Mouse (Mus musculus): ENCODE results near the gene Slain1. TPM values are rescaled to one million over a fixed set of nuclear protein-coding genes. Genes with fewer than 3 reads are reported as not detected.

Gene Slain1
- polyA plus RNA-seq, 1 experiment from 2014 or later: 23.5 TPM

- ATAC-seq: no peak
- Histone ChIP-seq H3K4me3 (ENCODE audit: low read depth, low read length) (no peak overlapping the region), H3K27ac (ENCODE audit: low read depth, low read length) (no peak overlapping the region), H3K36me3 (ENCODE audit: control insufficient read depth, insufficient read depth, low read length) (peaks cover 25% of the 10 kb centered on the region), H3K27me3 (replicated peaks; ENCODE audit: control insufficient read depth, insufficient read depth, low read length) (no peaks in the 10 kb centered on the region), H3K4me1 (ENCODE audit: control insufficient read depth, insufficient read depth, low read length) (peaks cover 33% of the 10 kb centered on the region), H3K4me2 (ENCODE audit: low read length) (peak overlapping the region; percentile 8; the same call in 1 of the 2 replicates), H3K9ac (ENCODE audit: low read length) (no peak overlapping the region), H3K9me3 (replicated peaks; ENCODE audit: control insufficient read depth, low read length) (no peaks in the 10 kb centered on the region)
- WGBS: 58% methylated on average over 5 of the region's 5 CpGs
- no peak for DNase-seq (ENCODE audit: low spot score)
Measured at GRCm38 (mm10) chr14:103655448-103655847, 5.4 kb downstream of the Slain1 start.

DNA sequence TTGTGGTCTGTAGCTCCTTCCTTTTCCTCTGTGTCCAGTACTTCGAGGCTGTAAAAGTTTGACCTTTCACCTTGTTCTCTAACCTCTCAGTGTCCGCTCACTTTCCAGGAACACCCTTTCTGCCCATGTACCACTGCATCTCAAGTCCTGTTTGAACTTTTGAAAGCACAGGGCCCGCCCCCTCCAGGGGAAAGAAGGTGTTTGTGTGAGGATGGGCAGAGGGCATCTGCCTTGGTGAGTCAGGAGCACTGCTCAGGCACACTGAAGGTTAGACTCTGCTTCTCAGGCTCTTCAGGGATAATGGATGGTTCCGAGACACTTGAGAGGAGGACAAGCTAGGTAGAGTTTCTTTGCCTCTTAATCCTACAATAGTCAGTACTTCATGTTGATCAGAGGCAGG, 7.8 kb downstream of the Slain1 start:
- peaks cover 22% of the 10 kb centered on the region for H3K4me1 ChIP-seq (ENCODE audit: control insufficient read depth, insufficient read depth, low read length)
- H3K36me3 ChIP-seq (ENCODE audit: control insufficient read depth, insufficient read depth, low read length): peaks cover 35% of the 10 kb centered on the region
- no peak for DNase-seq (ENCODE audit: low spot score)
- H3K4me3 ChIP-seq (ENCODE audit: low read depth, low read length): no peak overlapping the region
- no peaks in the 10 kb centered on the region for H3K9me3 ChIP-seq (replicated peaks; ENCODE audit: control insufficient read depth, low read length)
- no peak overlapping the region for H3K27ac ChIP-seq (ENCODE audit: low read depth, low read length)
- WGBS: 91% methylated on average over 4 of the region's 4 CpGs
- no peak overlapping the region for H3K4me2 ChIP-seq (ENCODE audit: low read length)
- no peak for ATAC-seq
- no peaks in the 10 kb centered on the region for H3K27me3 ChIP-seq (replicated peaks; ENCODE audit: control insufficient read depth, insufficient read depth, low read length)
- no peak overlapping the region for H3K9ac ChIP-seq (ENCODE audit: low read length)

GRCm38 (mm10) chr14:103663026-103663425, 13.0 kb downstream of the Slain1 start:
- Histone ChIP-seq H3K4me3 (ENCODE audit: low read depth, low read length) (no peak overlapping the region), H3K9ac (ENCODE audit: low read length) (no peak overlapping the region), H3K4me1 (ENCODE audit: control insufficient read depth, insufficient read depth, low read length) (peaks cover 6% of the 10 kb centered on the region; the same call in 1 of the 2 replicates), H3K4me2 (ENCODE audit: low read length) (no peak overlapping the region), H3K27me3 (replicated peaks; ENCODE audit: control insufficient read depth, insufficient read depth, low read length) (no peaks in the 10 kb centered on the region), H3K9me3 (replicated peaks; ENCODE audit: control insufficient read depth, low read length) (no peaks in the 10 kb centered on the region), H3K27ac (ENCODE audit: low read depth, low read length) (no peak overlapping the region), H3K36me3 (ENCODE audit: control insufficient read depth, insufficient read depth, low read length) (peaks cover 29% of the 10 kb centered on the region)
- ATAC-seq: peak; percentile 55; the same call in 1 of the 2 replicates
- DNase-seq (ENCODE audit: low spot score): no peak
- 62% methylated on average over 7 of the region's 7 CpGs for WGBS

DNA sequence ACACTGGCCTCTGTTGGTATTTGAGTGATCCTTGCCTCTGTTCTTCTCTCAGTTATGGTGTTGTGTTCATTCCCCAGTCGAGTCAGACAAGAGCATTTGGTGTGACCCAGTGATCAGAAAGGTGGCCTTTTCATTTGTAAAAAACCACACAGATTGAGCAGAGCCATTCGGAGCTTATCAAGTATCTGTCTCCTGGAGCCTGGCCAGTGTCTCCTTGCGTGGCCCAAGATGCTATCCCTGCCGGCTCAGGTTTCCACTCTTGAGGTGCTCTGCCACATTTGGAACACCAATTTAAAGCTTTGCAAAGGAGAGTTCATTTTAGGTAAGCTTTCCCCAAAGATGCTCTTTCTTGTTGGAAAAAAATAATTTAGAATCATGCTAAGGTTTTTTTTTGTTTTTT, 14.4 kb downstream of the Slain1 start:
- Histone ChIP-seq H3K36me3 (ENCODE audit: control insufficient read depth, insufficient read depth, low read length) (peaks cover 20% of the 10 kb centered on the region), H3K27ac (ENCODE audit: low read depth, low read length) (no peak overlapping the region), H3K4me3 (ENCODE audit: low read depth, low read length) (no peak overlapping the region), H3K27me3 (replicated peaks; ENCODE audit: control insufficient read depth, insufficient read depth, low read length) (no peaks in the 10 kb centered on the region), H3K4me1 (ENCODE audit: control insufficient read depth, insufficient read depth, low read length) (peaks cover 6% of the 10 kb centered on the region; the same call in 1 of the 2 replicates), H3K9me3 (replicated peaks; ENCODE audit: control insufficient read depth, low read length) (no peaks in the 10 kb centered on the region), H3K9ac (ENCODE audit: low read length) (no peak overlapping the region), H3K4me2 (ENCODE audit: low read length) (no peak overlapping the region)
- no peak for DNase-seq (ENCODE audit: low spot score)
- 80% methylated on average over 4 of the region's 4 CpGs for WGBS
- no peak for ATAC-seq

GRCm38 (mm10) chr14:103666347-103666954, 16.4 kb downstream of the Slain1 start:
- Histone ChIP-seq H3K4me3 (ENCODE audit: low read depth, low read length) (no peak overlapping the region), H3K4me1 (ENCODE audit: control insufficient read depth, insufficient read depth, low read length) (peaks cover 6% of the 10 kb centered on the region; the same call in 1 of the 2 replicates), H3K27ac (ENCODE audit: low read depth, low read length) (no peak overlapping the region), H3K27me3 (replicated peaks; ENCODE audit: control insufficient read depth, insufficient read depth, low read length) (no peaks in the 10 kb centered on the region), H3K36me3 (ENCODE audit: control insufficient read depth, insufficient read depth, low read length) (peaks cover 15% of the 10 kb centered on the region), H3K4me2 (ENCODE audit: low read length) (no peak overlapping the region), H3K9ac (ENCODE audit: low read length) (no peak overlapping the region), H3K9me3 (replicated peaks; ENCODE audit: control insufficient read depth, low read length) (no peaks in the 10 kb centered on the region)
- DNase-seq (ENCODE audit: low spot score) (no peak), ATAC-seq (no peak)
- 67% methylated on average over 8 of the region's 8 CpGs for WGBS

DNA sequence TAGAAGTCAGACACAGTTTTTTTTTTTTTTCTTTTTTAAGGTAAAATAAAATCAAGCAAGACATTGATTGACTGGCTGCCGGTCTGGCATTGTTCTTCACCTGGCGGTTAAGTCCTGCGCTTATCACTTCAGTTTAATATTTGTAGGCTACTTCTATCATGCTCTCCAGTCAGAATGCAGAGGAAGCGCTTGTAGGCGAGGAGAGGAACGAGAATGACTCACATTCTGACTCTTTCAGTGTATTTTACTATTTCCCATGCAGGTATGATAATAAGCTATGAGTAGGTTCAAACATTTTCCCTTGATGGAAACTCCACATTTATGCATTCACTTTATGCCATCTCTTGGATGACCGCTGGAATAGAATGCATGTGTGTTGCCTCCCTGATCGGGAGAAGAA, 17.0 kb downstream of the Slain1 start:
- no peak overlapping the region for H3K9ac ChIP-seq (ENCODE audit: low read length)
- H3K9me3 ChIP-seq (replicated peaks; ENCODE audit: control insufficient read depth, low read length): no peaks in the 10 kb centered on the region
- peaks cover 6% of the 10 kb centered on the region; the same call in 1 of the 2 replicates for H3K4me1 ChIP-seq (ENCODE audit: control insufficient read depth, insufficient read depth, low read length)
- 96% methylated on average over 8 of the region's 8 CpGs for WGBS
- H3K27ac ChIP-seq (ENCODE audit: low read depth, low read length): no peak overlapping the region
- no peak overlapping the region for H3K4me3 ChIP-seq (ENCODE audit: low read depth, low read length)
- H3K27me3 ChIP-seq (replicated peaks; ENCODE audit: control insufficient read depth, insufficient read depth, low read length): no peaks in the 10 kb centered on the region
- DNase-seq (ENCODE audit: low spot score) (no peak), ATAC-seq (no peak)
- no peak overlapping the region for H3K4me2 ChIP-seq (ENCODE audit: low read length)
- peaks cover 15% of the 10 kb centered on the region for H3K36me3 ChIP-seq (ENCODE audit: control insufficient read depth, insufficient read depth, low read length)

DNA sequence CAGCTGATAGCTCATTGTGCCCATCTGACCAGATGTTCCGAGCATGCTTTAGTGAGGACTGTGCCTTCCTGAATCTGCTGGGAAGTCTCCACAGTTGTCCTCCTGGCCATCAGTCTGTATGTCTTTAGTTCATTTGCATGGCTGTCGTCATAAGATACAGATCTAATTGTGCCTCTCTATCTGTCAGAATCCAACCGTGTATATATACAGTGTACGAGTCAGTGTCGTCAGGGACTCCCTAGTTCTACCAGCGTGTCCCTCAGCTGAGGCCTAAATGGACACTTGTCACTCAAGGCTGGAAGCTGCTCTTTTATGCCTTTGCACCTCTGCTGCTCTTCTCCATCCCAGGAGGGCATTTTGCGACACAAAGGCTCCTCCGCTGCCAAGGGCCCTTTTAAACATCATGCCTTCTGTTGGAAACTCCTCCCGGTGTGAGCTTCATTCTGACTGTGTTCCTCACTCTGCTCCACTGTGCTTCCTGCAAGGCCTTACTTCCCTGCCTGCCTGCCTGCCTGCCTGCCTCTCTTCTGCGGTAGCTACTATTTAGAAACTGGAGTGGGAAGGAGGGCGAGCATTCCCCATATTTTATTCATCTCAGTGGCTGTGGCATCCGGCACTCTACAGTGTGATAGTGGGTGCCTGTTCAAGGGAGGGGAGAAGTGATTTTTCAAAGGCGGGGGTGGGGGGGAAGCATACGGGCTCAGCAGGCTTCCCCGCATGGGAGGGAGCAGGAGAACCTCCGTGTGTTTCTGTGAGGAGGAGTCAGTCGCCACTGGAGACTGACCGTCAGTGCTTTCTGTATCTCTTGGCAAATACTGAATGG, 29.6 kb downstream of the Slain1 start:
- no peaks in the 10 kb centered on the region for H3K27me3 ChIP-seq (replicated peaks; ENCODE audit: control insufficient read depth, insufficient read depth, low read length)
- H3K36me3 ChIP-seq (ENCODE audit: control insufficient read depth, insufficient read depth, low read length): no peaks in the 10 kb centered on the region
- peak overlapping the region; percentile 51 for H3K9ac ChIP-seq (ENCODE audit: low read length)
- H3K4me3 ChIP-seq (ENCODE audit: low read depth, low read length): no peak overlapping the region
- ATAC-seq (peak; percentile 54), DNase-seq (ENCODE audit: low spot score) (peak; percentile 52)
- peak overlapping the region; percentile 28; the same call in 1 of the 2 replicates for H3K4me2 ChIP-seq (ENCODE audit: low read length)
- peaks cover 42% of the 10 kb centered on the region for H3K4me1 ChIP-seq (ENCODE audit: control insufficient read depth, insufficient read depth, low read length)
- no peaks in the 10 kb centered on the region for H3K9me3 ChIP-seq (replicated peaks; ENCODE audit: control insufficient read depth, low read length)
- H3K27ac ChIP-seq (ENCODE audit: low read depth, low read length): peak overlapping the region; percentile 78
- whole genome bisulfite sequencing: 32% methylated on average over 18 of the region's 18 CpGs

DNA sequence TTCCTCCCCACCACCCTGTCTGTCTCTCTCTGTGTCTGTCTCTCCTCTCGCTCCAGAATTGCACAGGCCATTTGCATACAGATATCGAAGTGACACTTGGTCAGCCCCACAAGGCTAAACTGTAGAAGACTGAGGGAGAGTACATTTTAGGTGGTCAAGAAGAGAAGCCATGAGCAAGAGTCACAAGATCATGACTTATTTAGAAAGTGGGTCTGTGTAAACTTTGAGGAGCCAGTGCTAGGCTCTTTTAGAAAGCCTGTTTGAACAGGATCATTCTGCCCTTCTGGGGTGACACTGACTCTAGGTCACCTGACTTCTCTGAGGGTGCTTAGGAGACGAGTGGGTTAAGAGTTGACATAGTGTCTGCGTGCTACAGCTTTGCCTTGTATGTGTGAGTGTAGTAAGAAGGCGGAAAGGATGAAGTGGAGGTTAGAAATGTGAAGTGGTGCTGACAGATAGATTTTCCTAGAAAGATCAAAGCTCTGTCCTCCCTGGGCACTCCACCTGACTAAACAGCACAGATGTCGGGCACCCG, 30.3 kb downstream of the Slain1 start:
- Histone ChIP-seq H3K27me3 (replicated peaks; ENCODE audit: control insufficient read depth, insufficient read depth, low read length) (no peaks in the 10 kb centered on the region), H3K4me2 (ENCODE audit: low read length) (peak overlapping the region; percentile 28; the same call in 1 of the 2 replicates), H3K9ac (ENCODE audit: low read length) (no peak overlapping the region), H3K9me3 (replicated peaks; ENCODE audit: control insufficient read depth, low read length) (no peaks in the 10 kb centered on the region), H3K36me3 (ENCODE audit: control insufficient read depth, insufficient read depth, low read length) (no peaks in the 10 kb centered on the region), H3K4me3 (ENCODE audit: low read depth, low read length) (no peak overlapping the region), H3K27ac (ENCODE audit: low read depth, low read length) (no peak overlapping the region), H3K4me1 (ENCODE audit: control insufficient read depth, insufficient read depth, low read length) (peaks cover 42% of the 10 kb centered on the region)
- ATAC-seq (0 out of 2 replicates have a peak, but pooled peaks have one; percentile 6), DNase-seq (ENCODE audit: low spot score) (no peak)
- WGBS: 82% methylated on average over 7 of the region's 7 CpGs

Data from forebrain, embryonic 14.5 days (tissue).